Mouse (Mus musculus) kidney, adult 2 months (tissue): ENCODE data around the gene Agbl4.

ENCODE experiments used
- CTCF ChIP-seq: fragments of 200-500 bp; conservative IDR thresholded peaks from 2 replicates; pipeline ENCODE4 v1.5.1; 2011; ENCODE audit warnings: low read depth, mild to moderate bottlenecking, control low read depth, low read length, moderate library complexity, mixed read lengths; ENCODE audit not compliant: insufficient read depth, insufficient read length
- POLR2A ChIP-seq: fragments of 200-500 bp; IDR thresholded peaks from one replicate; pipeline ENCODE4 v1.6.1; 2011; ENCODE audit warnings: low read depth, low read length, control low read depth

GRCm38 (mm10) chr4:111425170-111425569 lies 1027.7 kb downstream of the Agbl4 start:
- TF ChIP-seq CTCF (no peak), POLR2A (no peak)
